Mouse (Mus musculus) megakaryocyte, adult 5-6 weeks (primary cell): Measurements from ENCODE around the gene Idh2. TPM values are rescaled to one million over a fixed set of nuclear protein-coding genes. Genes with fewer than 3 reads are reported as not detected.
A peak's percentile ranks its signal among the peaks of the same experiment; 100 is the strongest.

ENCODE experiments used
- ATAC-seq: 2 replicates; pipeline ENCODE4 v1.8.0; 2016; ENCODE audit warnings: mild to moderate bottlenecking, inconsistent platforms; ENCODE audit not compliant: poor library complexity, severe bottlenecking
- total RNA-seq, 2 experiments: library from RNA; stranded (forward) in 1 of 2; stranded (reverse) in 1 of 2; fragments of 153-499, 151-499 nt in 1 of 2; fragments of 221-1000, 200-1000 nt in 1 of 2; gene quantifications; 2 replicates each; pipeline versions ENCODE4 v1.2.3 to v1.2.4; 2015 to 2017

Idh2 gene
- total RNA-seq, 2 experiments from 2014 or later = 74.9 to 90.4 TPM

- ATAC-seq = no peak
These were observed 8.5 kb upstream of the Idh2 start for GRCm38 (mm10) chr7:80123672-80124071.

- ATAC-seq = peak; percentile 57
These were observed 7.9 kb upstream of the Idh2 start for GRCm38 (mm10) chr7:80123115-80123514.

- no peak for ATAC-seq
These were observed 5.9 kb upstream of the Idh2 start for GRCm38 (mm10) chr7:80121083-80121482.

- no peak for ATAC-seq
These were observed 4.0 kb upstream of the Idh2 start for GRCm38 (mm10) chr7:80119198-80119597.

- no peak for ATAC-seq
These were observed 966 bp upstream of the Idh2 start for GRCm38 (mm10) chr7:80116158-80116557.

GRCm38 (mm10) chr7:80114451-80115223, 555 bp downstream of the Idh2 start:
- ATAC-seq = peak; percentile 60

GRCm38 (mm10) chr7:80113989-80114388, 1.2 kb downstream of the Idh2 start:
- no peak for ATAC-seq

- no peak for ATAC-seq
These were observed 3.8 kb downstream of the Idh2 start for GRCm38 (mm10) chr7:80111066-80112045.

GRCm38 (mm10) chr7:80106441-80106840, 8.8 kb downstream of the Idh2 start:
- ATAC-seq = no peak

- no peak for ATAC-seq
These were observed 9.4 kb downstream of the Idh2 start for GRCm38 (mm10) chr7:80105637-80106390.

GRCm38 (mm10) chr7:80103335-80103734, 11.9 kb downstream of the Idh2 start:
- no peak for ATAC-seq

GRCm38 (mm10) chr7:80098389-80098976, 16.7 kb downstream of the Idh2 start:
- no peak for ATAC-seq

GRCm38 (mm10) chr7:80095598-80096309, 19.4 kb downstream of the Idh2 start:
- ATAC-seq = 0 out of 2 replicates have a peak, but pooled peaks have one; percentile 16

- ATAC-seq = no peak
These were observed 20.7 kb downstream of the Idh2 start for GRCm38 (mm10) chr7:80094481-80094880.

- no peak for ATAC-seq
These were observed 22.7 kb downstream of the Idh2 start for GRCm38 (mm10) chr7:80092351-80093046.

- no peak for ATAC-seq
These were observed 23.4 kb downstream of the Idh2 start for GRCm38 (mm10) chr7:80091866-80092210.

GRCm38 (mm10) chr7:80091004-80091865, 24.0 kb downstream of the Idh2 start:
- 0 out of 2 replicates have a peak, but pooled peaks have one; percentile 8 for ATAC-seq
